Mouse (Mus musculus): ENCODE results near the gene Abcb4. TPM values are rescaled to one million over a fixed set of nuclear protein-coding genes. Genes with fewer than 3 reads are reported as not detected.
A peak's percentile ranks its signal among the peaks of the same experiment; 100 is the strongest.
"Not testable (repeated sequence)": the region's sequence is repeated elsewhere in the genome, so short reads cannot be mapped to it uniquely, and the experiment has no call there.

Gene Abcb4
- polyA plus RNA-seq, 1 experiment: 0.18 TPM

DNA sequence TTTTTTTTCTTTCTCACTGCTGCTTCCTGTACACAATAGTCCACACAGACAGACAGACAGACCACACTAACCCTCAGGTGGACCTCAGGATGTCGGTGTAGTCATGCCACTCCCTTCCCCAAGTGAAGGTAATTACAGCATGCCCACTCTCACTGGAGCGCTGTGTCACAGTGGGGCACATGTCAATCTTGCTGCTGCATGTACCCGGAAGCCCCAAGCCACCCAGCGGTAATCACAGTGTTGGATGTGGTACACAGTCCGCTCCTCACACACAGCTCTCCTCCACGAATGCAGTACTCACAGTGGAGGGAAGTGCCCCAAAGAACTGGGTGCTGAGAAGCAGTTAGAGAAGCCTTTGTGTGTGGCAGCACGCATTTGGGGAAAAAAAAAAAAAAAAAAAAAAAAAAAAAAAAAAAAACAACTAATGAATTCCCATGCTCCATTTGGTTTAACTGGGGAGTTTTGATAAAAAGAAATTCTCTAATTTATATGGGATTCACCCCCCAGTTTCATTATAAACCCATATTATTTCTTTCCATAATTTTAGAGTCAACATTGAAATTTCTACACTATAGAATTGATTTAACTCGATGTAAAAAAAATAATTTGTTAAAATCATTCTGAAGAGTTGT is 18.2 kb downstream of the Abcb4 start:
- no peak for DNase-seq (ENCODE audit: low spot score)

GRCm38 (mm10) chr5:8916400-8916799 is 22.9 kb downstream of the Abcb4 start:
- no peak for DNase-seq (ENCODE audit: low spot score)

DNA sequence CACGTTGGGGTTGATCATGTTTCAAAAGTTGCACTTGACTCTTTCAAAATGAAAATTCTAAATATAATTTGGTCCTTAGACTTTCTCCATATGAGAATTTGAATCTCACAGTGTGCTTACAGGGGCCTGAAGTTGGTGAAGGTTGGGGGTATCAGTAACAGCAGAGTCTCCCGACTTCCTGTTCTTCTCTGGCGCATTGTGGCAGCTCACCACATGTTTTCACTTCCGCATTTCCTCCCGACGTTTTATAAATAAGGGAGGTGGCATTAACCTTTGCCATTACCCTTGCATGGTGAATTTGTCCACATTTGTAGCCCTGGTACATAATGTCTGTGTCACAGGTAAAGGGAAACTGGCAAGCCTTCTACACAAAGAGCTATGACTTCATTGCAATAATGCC is 23.6 kb downstream of the Abcb4 start:
- DNase-seq (ENCODE audit: low spot score): no peak

GRCm38 (mm10) chr5:8928440-8928839 is 34.9 kb downstream of the Abcb4 start:
- no peak for DNase-seq (ENCODE audit: low spot score)

- DNase-seq (ENCODE audit: low spot score): no peak
These were observed 44.4 kb downstream of the Abcb4 start for GRCm38 (mm10) chr5:8937965-8938364.

DNA sequence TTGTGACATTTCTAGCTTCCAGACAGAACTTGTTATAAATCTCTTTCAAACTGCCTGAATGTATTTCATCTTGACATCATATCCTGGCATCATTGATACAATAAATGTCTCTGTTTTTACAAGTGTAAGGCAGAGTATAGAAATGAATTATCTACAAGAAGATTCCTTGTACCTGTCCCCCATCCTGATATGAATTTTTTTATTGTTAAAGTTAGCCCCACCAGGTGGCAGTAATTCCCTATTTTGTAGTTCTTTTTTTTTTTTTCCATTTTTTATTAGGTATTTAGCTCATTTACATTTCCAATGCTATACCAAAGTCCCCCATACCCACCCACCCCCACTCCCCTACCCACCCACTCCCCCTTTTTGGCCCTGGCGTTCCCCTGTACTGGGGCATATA is 47.7 kb downstream of the Abcb4 start:
- DNase-seq (ENCODE audit: low spot score): not testable (repeated sequence)

DNA sequence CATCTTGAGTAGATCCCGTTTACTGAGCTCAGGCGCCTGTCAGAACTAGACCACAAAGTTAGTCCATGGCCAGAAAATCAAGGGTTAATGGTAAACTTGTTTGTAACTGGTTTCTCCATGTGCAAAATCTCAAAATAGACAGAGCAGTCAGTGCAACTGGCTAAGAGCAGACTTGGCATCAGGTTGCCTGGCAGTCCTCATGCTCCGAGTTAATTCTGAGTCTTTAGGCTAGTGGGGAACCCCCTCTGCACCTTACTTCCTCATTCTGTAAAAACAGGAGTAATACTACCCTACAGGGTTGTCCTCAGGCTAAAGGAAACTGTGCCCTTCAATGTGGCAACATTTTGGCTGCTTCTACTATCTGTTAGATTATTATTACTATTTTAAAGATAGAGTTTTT is 50.3 kb downstream of the Abcb4 start:
- DNase-seq (ENCODE audit: low spot score): no peak

DNA sequence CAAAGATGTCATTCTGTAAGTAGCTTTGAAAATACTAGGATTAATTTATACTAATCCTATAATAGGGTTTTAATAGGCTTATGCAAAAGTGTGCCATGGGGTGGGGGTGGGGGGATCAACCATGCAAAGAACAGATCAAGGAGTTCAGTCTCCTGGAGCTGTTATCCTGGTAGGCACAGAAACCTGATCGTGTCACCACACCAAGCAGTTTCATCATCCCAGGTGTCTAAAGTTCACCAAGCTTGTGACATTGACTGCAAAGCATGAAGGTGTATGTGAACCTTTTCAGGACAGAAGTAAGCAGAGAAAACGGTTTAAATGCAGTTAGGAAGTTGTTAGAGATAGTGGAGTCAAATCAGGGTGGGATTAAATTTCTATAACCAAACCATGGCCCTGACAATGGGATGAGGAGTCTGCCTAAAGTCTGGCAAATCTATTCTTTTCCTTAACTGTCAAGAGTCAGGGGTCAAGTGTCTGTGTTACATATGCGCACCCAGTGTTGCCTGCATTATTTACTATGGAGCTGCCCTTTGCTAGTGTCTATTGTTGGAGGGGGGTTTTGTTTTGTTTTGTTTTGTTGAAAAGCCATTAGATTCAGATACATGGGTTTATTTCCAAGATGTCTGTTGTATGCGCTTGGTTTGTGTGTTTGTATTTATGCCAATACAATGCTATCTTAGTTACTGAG is 54.0 kb downstream of the Abcb4 start:
- no peak for DNase-seq (ENCODE audit: low spot score)

- no peak for DNase-seq (ENCODE audit: low spot score)
These were observed 60.1 kb downstream of the Abcb4 start for GRCm38 (mm10) chr5:8953660-8954059.

- no peak for DNase-seq (ENCODE audit: low spot score)
These were observed 62.0 kb downstream of the Abcb4 start for GRCm38 (mm10) chr5:8955544-8955943.

GRCm38 (mm10) chr5:8960534-8960933 is 67.0 kb downstream of the Abcb4 start:
- no peak for DNase-seq (ENCODE audit: low spot score)

- DNase-seq (ENCODE audit: low spot score): no peak
These were observed 71.0 kb downstream of the Abcb4 start for GRCm38 (mm10) chr5:8964487-8964886.

- no peak for DNase-seq (ENCODE audit: low spot score)
These were observed 77.2 kb downstream of the Abcb4 start for GRCm38 (mm10) chr5:8970694-8971093.

DNA sequence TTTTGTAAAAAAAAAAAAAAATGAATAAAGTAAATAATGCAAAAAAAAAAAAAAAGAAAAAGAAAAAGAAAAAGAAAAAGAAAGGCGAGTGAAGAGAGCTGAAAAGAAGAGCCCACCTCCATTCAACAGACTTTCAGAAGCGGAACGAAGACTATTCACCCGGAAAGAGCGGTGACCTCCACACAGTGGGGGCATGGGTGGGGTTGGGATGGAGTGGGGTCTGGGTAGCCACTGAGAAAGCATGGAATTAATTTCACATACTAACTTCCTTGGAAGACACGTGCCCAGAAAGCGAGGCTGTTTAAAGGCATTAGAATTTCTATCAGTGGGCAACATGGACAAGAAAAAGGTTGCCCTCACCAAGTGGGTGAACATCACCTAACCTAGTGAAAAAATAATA is 78.8 kb downstream of the Abcb4 start:
- DNase-seq (ENCODE audit: low spot score): no peak

DNA sequence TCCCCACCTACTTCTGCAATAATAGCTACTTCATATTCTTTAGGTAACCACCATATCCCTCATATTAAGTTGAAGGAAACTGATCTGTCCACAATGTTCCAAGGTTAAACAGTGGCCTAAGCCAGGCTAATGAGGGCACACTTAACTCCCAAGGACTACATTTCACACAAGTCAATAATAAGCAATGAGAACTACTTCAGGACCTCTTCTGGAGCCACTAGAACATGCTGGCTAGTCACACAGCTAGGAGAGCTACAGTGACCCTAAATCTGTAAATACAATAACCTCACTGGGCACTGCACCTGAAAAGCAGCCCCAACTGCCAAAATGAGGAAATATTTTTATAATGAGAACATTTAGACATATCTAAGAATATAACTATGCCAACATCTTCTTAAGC is 81.2 kb downstream of the Abcb4 start:
- no peak for DNase-seq (ENCODE audit: low spot score)

DNA sequence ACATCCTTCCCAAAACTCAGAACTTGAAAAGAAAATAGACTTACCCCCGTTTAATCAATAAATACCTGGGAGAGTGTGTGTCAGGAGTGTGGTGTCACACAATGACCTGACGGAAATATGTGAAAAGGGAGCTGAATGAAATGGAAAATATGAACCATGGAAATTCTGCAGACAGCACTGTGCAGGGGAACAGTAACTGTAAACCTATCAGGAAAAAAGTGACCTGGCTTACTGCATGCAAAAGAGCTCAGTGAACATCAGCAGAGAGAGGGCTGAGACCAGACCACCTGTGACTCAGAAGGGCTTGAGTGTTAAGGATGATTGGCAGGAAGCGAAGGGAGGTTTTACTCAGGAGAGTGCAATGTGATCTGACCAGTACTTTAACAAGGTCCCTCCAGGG is 92.0 kb downstream of the Abcb4 start:
- no peak for DNase-seq (ENCODE audit: low spot score)

DNA sequence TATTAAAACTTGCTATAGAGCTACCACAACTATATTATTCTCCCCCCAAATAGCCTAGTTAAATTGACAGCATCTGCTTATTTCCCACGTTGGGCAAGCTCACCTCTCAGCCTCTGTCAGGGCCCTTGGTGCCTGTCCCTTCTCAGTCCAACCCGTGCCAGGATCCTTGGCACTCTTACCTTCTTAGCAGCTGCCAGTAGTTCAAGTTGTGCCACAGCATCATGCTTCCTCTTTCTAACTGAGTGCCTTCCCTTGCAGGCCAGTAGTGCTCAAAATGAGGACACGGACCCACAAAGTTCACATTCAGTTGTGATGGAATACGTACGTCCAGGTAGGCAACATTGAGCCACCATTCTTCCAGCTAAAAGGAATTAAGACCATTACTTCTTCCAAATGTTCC is 94.4 kb downstream of the Abcb4 start:
- no peak for DNase-seq (ENCODE audit: low spot score)

DNA sequence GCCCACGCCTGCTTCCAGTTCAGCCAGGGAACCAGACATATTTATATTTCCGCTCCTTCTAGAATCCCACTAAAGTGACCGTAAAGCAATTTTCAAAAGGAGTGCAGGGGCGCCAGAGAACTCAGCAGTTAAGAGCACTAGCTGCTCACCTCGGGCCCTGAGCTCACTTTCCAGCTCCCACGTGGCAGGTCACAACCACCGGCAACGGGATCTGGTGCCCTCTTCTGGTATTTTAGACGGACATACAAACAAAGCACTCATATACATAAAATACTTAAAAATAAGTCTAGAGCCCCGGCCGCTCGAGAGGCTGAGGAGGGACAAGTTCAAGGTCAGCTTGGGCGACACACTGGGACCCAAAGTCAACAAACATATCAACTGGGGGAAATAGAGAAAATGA is 97.0 kb downstream of the Abcb4 start:
- no peak for DNase-seq (ENCODE audit: low spot score)

DNA sequence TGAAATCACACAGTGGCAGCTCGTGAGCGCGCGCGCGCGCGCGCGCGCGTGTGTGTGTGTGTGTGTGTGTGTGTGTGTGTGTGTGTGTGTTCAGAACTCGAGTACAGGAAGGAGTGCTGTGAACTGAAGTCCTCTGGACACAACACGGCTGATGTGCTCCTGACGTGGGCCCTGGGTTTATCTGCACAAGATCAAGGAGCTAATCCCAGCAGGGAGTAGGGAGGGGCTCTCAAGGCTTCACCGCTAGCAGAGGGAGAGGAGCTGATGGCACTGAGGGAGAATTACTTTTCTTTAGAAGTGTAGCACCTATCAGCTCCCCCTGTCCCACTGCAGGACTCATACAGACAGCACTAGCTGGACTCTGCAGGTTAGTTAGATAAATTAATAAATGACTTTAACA is 98.1 kb downstream of the Abcb4 start:
- DNase-seq (ENCODE audit: low spot score): no peak

- DNase-seq (ENCODE audit: low spot score): no peak
These were observed 102.6 kb downstream of the Abcb4 start for GRCm38 (mm10) chr5:8995966-8996685.

DNA sequence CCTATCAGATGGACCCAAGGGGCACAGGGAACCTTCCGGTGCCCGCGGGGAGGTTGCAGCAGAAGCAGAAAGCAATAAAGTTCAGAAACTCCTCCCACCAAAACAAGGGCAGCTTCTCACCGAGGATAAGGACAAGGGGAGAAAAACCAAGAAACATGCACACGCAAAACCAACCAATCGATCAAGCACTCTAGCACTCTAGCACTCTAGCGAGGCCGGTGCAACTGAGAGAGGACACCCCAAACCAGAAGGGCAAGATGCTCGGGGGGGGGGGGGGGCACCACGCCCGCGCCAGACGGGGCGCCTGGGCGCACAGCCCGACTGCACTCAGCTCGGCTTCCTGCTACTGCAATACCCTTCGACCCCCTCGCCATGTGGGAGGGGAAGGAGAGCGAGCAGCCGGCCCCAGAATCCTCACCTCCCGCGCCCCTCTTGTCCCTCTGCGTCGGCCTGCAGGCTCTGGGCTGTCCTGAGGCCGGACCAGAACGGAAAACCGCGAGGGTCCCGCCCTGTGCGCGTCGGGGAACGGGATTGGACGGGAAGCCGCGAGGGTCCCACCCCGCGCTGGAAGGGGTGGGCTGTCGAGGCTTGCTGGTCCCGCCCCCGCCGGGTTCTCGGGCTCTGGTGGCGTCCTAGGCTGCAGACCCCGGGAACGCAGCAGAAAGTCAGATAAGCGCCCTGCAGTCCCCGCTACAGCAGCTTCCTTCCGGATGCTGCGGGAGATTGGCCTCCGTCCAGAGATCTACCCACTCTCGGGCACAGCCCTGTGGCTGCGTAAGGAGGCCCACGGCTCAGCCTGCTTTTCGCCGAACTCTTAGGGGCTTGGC is 103.4 kb downstream of the Abcb4 start, which contains the start of gene Crot:
Crot (minus strand) TSS at position 639 of the 827 bp plus-strand sequence.
- DNase-seq (ENCODE audit: low spot score): peak; percentile 92

GRCm38 (mm10) chr5:8997513-8997895 is 104.0 kb downstream of the Abcb4 start:
- DNase-seq (ENCODE audit: low spot score): no peak

All from urinary bladder, adult 2 months (tissue).